Mouse (Mus musculus) mouse embryonic stem cell (cell line): Measurements from ENCODE around the gene Plbd1.

Source experiments
- in situ Hi-C, 2 experiments: fragments of 300-500 bp; cut with MboI; formaldehyde crosslinking; loops; 1 replicate in 1 of 2; 3 replicates in 1 of 2; pipeline ENCODE4 v1.14.3; 2019 to 2020; ENCODE audit warnings: low sequenced_read_pairs in 2 of 2, low pct_unique_long_range_greater_than_20kb in 1 of 2, mixed read lengths in 1 of 2; ENCODE audit not compliant: unreplicated experiment in 1 of 2

Gene Plbd1

GRCm38 (mm10) chr6:136661706-136662016 lies at the start of gene Plbd1:
Plbd1 (minus strand) TSS chr6:136661928.
- in situ Hi-C loops: no loop called here

GRCm38 (mm10) chr6:136710408-136710807 lies 48.7 kb upstream of the Plbd1 start:
- in situ Hi-C loops: no loop called here

- in situ Hi-C loops: no loop called here
These were observed 46.9 kb upstream of the Plbd1 start for GRCm38 (mm10) chr6:136708597-136708996.

- in situ Hi-C loops: no loop called here
These were observed 40.1 kb upstream of the Plbd1 start for GRCm38 (mm10) chr6:136701878-136702277.

GRCm38 (mm10) chr6:136701185-136701584 lies 39.5 kb upstream of the Plbd1 start:
- in situ Hi-C loops: no loop called here

- in situ Hi-C loops: loop anchor here (5.0 kb wide), 2 partner anchors 44 to 49 kb away; no protein-coding TSS in a partner anchor
These were observed 29.6 kb upstream of the Plbd1 start for GRCm38 (mm10) chr6:136691314-136691713.

GRCm38 (mm10) chr6:136690527-136690926 lies 28.8 kb upstream of the Plbd1 start:
- in situ Hi-C loops: loop anchor here (5.0 kb wide), 2 partner anchors 43 to 48 kb away; no protein-coding TSS in a partner anchor

- in situ Hi-C loops: loop anchor here (5.0 kb wide), 2 partner anchors 43 to 48 kb away; no protein-coding TSS in a partner anchor
These were observed 28.2 kb upstream of the Plbd1 start for GRCm38 (mm10) chr6:136689790-136690413.

- in situ Hi-C loops: no loop called here
These were observed 23.7 kb upstream of the Plbd1 start for GRCm38 (mm10) chr6:136685433-136685832.

GRCm38 (mm10) chr6:136683410-136684334 lies 21.9 kb upstream of the Plbd1 start:
- in situ Hi-C loops: no loop called here

- in situ Hi-C loops: no loop called here
These were observed 17.7 kb upstream of the Plbd1 start for GRCm38 (mm10) chr6:136679381-136679780.

- in situ Hi-C loops: no loop called here
These were observed 13.2 kb upstream of the Plbd1 start for GRCm38 (mm10) chr6:136674935-136675334.

- in situ Hi-C loops: no loop called here
These were observed 10.7 kb upstream of the Plbd1 start for GRCm38 (mm10) chr6:136672467-136672866.

- in situ Hi-C loops: no loop called here
These were observed 7.5 kb upstream of the Plbd1 start for GRCm38 (mm10) chr6:136669274-136669673.

GRCm38 (mm10) chr6:136668266-136668986 lies 6.7 kb upstream of the Plbd1 start:
- in situ Hi-C loops: no loop called here

- in situ Hi-C loops: no loop called here
These were observed 335 bp upstream of the Plbd1 start for GRCm38 (mm10) chr6:136662063-136662462.

- in situ Hi-C loops: no loop called here
These were observed 660 bp downstream of the Plbd1 start for GRCm38 (mm10) chr6:136660831-136661705.

- in situ Hi-C loops: no loop called here
These were observed 2.5 kb downstream of the Plbd1 start for GRCm38 (mm10) chr6:136659226-136659625.
